ENCODE assay signal across 8 mouse cellular contexts in the genomic region with DNA sequence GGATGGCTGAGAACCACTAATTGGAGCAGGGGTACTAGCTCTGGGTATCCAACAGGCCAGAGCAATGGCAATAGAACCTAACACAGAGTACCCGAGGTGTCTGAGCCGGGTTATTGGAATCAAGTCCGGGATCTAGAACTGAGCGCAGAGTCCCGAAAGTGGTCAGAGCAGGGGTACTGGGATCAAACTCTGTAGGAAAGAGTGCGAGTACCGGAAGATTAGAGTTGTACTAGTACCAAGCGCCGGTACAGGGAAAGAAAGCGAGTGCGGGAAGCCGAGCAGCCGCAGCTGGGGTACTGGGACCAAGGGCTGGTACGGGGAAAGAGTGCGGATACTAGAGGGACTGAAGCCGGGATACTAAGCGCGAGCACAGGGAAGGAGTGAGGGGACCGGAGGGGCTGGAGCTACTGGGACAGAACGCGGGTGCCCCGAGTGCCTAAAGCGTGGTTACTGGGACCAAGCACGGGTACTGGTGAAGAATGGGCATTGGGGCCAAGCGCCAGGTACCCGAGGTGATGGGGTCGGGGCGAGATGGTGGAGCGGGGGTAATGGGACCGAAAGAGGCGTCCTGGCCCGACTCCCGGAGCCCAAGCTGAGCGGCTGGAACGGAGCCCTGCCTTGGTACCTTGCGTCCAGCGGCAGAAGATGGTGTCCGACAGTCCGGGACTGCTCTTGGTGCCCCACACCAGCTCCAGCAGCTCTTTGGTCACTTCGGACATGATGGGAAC. TPM values are rescaled to one million over a fixed set of nuclear protein-coding genes. Genes with fewer than 3 reads are reported as not detected.
DNase-seq lines count a peak whose midpoint lies in the region; ATAC-seq lines count a peak whose summit lies in the region.

No protein-coding gene starts in this region.

- no peaks in the 10 kb centered on the region for H3K27me3 ChIP-seq in embryonic facial prominence, embryonic 10.5 days (replicated peaks; ENCODE audit: low read depth, poor library complexity, severe bottlenecking)
- no peaks in the 10 kb centered on the region for H3K27me3 ChIP-seq in hindbrain, embryonic 14.5 days (ENCODE audit: control insufficient read depth, insufficient read depth, low read length)
- H3K27me3 ChIP-seq in lung, embryonic 16.5 days (ENCODE audit: control insufficient read depth, insufficient read depth, low read depth, low read length) = no peaks in the 10 kb centered on the region

- peak; percentile 27 to 33 for DNase-seq in layer of hippocampus, postnatal 14 days (ENCODE audit: low spot score in 2 of 2)
- no peak for DNase-seq in layer of hippocampus, adult 9-11 months
- peak; percentile 33 for DNase-seq in NIH3T3 (ENCODE audit: low read depth)
- DNase-seq in embryonic facial prominence, embryonic 10.5 days (ENCODE audit: low spot score) = peak; percentile 54
- DNase-seq in hindbrain, embryonic 14.5 days (ENCODE audit: low spot score) = peak; percentile 31
- peak; percentile 50 for DNase-seq in retina, postnatal 1 day
- DNase-seq in spleen, postnatal 14 days (ENCODE audit: low spot score in 2 of 2) = no peak

- no peaks in the 10 kb centered on the region for H3K9me3 ChIP-seq in embryonic facial prominence, embryonic 10.5 days
- H3K9me3 ChIP-seq in hindbrain, embryonic 14.5 days (ENCODE audit: control insufficient read depth, low read length) = no peaks in the 10 kb centered on the region
- H3K9me3 ChIP-seq in lung, embryonic 16.5 days (ENCODE audit: control insufficient read depth, low read length) = no peaks in the 10 kb centered on the region

- peak overlapping the region; percentile 79 for H3K9ac ChIP-seq in hindbrain, embryonic 14.5 days
- H3K9ac ChIP-seq in lung, embryonic 16.5 days (ENCODE audit: low read length) = peak overlapping the region; percentile 79

- peak; percentile 79 for ATAC-seq in hindbrain, embryonic 14.5 days (ENCODE audit: low FRiP score)
- peak; percentile 74 for ATAC-seq in lung, embryonic 16.5 days (ENCODE audit: low read depth)

- peak overlapping the region; percentile 92 for H3K4me2 ChIP-seq in hindbrain, embryonic 14.5 days (replicated peaks)
- H3K4me2 ChIP-seq in lung, embryonic 16.5 days (ENCODE audit: low read depth, low read length) = peak overlapping the region; percentile 70

- H3K4me3 ChIP-seq in embryonic facial prominence, embryonic 10.5 days = peak overlapping the region; percentile 94
- H3K4me3 ChIP-seq in hindbrain, embryonic 14.5 days (replicated peaks; ENCODE audit: low read length) = peak overlapping the region; percentile 83
- H3K4me3 ChIP-seq in lung, embryonic 16.5 days (ENCODE audit: low read length) = peak overlapping the region; percentile 95

- H3K4me1 ChIP-seq in embryonic facial prominence, embryonic 10.5 days = peaks cover 12% of the 10 kb centered on the region
- peaks cover 12% of the 10 kb centered on the region for H3K4me1 ChIP-seq in hindbrain, embryonic 14.5 days (replicated peaks; ENCODE audit: control insufficient read depth, insufficient read depth, low read length)
- peaks cover 8% of the 10 kb centered on the region for H3K4me1 ChIP-seq in lung, embryonic 16.5 days (replicated peaks; ENCODE audit: control insufficient read depth, insufficient read depth, low read length)

- no peaks in the 10 kb centered on the region for H3K36me3 ChIP-seq in embryonic facial prominence, embryonic 10.5 days (replicated peaks)
- H3K36me3 ChIP-seq in hindbrain, embryonic 14.5 days (replicated peaks; ENCODE audit: control insufficient read depth, insufficient read depth) = no peaks in the 10 kb centered on the region
- H3K36me3 ChIP-seq in lung, embryonic 16.5 days (ENCODE audit: control insufficient read depth, insufficient read depth, low read length) = no peaks in the 10 kb centered on the region

- peak overlapping the region; percentile 83 for H3K27ac ChIP-seq in embryonic facial prominence, embryonic 10.5 days (replicated peaks)
- H3K27ac ChIP-seq in hindbrain, embryonic 14.5 days = peak overlapping the region; percentile 60
- peak overlapping the region; percentile 65; the same call in 1 of the 2 replicates for H3K27ac ChIP-seq in lung, embryonic 16.5 days (ENCODE audit: low read length)

- WGBS in embryonic facial prominence, embryonic 10.5 days = under 1% methylated on average over 40 of the region's 40 CpGs
- under 1% methylated on average over 40 of the region's 40 CpGs for WGBS in hindbrain, embryonic 14.5 days
- under 1% methylated on average over 40 of the region's 40 CpGs for WGBS in lung, embryonic 16.5 days

RNA-seq across cellular contexts. Expression of gene Mindy3, which starts 0.6 kb away (rescaled TPM):
- 10 to 100 TPM; 94.8 to 99.8 TPM for total RNA-seq in layer of hippocampus, postnatal 14 days (2021)
- 27.9 and 28.2 TPM in 2 replicates for polyA plus RNA-seq in embryonic facial prominence, embryonic 10.5 days (2016; fragmentation: Nextera tagmentation; extraction: Ambion mirVana)
- polyA plus RNA-seq in hindbrain, embryonic 14.5 days (2014; fragmentation: Nextera tagmentation; extraction: Ambion mirVana) = 56.2 and 64.7 TPM in 2 replicates
- polyA plus RNA-seq in lung, embryonic 16.5 days (2015; fragmentation: Nextera tagmentation; extraction: Ambion mirVana) = 28.7 and 31.8 TPM in 2 replicates

Comparison
In these comparisons a context has a peak if more than half of its experiments do, and no peak if none do; other contexts are left out.
1. DNase-seq: peak in layer of hippocampus, postnatal 14 days (2 of 2), NIH3T3 (single experiment), embryonic facial prominence, embryonic 10.5 days (single experiment), hindbrain, embryonic 14.5 days (single experiment) and retina, postnatal 1 day (single experiment); none in layer of hippocampus, adult 9-11 months (single experiment) and spleen, postnatal 14 days (0 of 2).
2. Peak in every context shown above with its lines, with median percentiles within 50 percentile points of each other: H3K27ac ChIP-seq and H3K4me3 ChIP-seq.